8 mouse cellular contexts compared by ENCODE assay signal in genomic region chr10:80141243-80141642, GRCm38 (mm10). TPM values are rescaled to one million over a fixed set of nuclear protein-coding genes. Genes with fewer than 3 reads are reported as not detected.
DNase-seq lines count a peak whose midpoint lies in the region; ATAC-seq lines count a peak whose summit lies in the region.

No protein-coding gene starts in this region.

- H3K4me1 ChIP-seq in hindbrain, embryonic 11.5 days (replicated peaks; ENCODE audit: control insufficient read depth, insufficient read depth, low read length), result peaks cover 24% of the 10 kb centered on the region

- no peaks in the 10 kb centered on the region for H3K9me3 ChIP-seq in hindbrain, embryonic 11.5 days (ENCODE audit: control insufficient read depth, low read length)

- no peaks in the 10 kb centered on the region for H3K36me3 ChIP-seq in hindbrain, embryonic 11.5 days (ENCODE audit: control insufficient read depth, insufficient read depth, low read length)

- ATAC-seq in hindbrain, embryonic 11.5 days (ENCODE audit: low FRiP score), result peak; percentile 67

- DNase-seq in NIH3T3 (ENCODE audit: low read depth), result peak; percentile 98
- DNase-seq in cerebellum, adult 9-11 months, result peak; percentile 99
- peak; percentile 94 to 98 for DNase-seq in frontal cortex, adult 2 months (ENCODE audit: extremely low spot score in 1 of 2, low spot score in 1 of 2)
- DNase-seq in hindbrain, embryonic 11.5 days (ENCODE audit: low spot score), result peak; percentile 93
- DNase-seq in layer of hippocampus, postnatal 14 days (ENCODE audit: low spot score in 2 of 2), result peak; percentile 92 to 96
- peak; percentile 98 for DNase-seq in lung, postnatal 10 days
- DNase-seq in ovary, postnatal 14 days (ENCODE audit: low spot score), result peak; percentile 88
- DNase-seq in thymus, postnatal 10 days (ENCODE audit: low spot score in 2 of 2), result peak; percentile 95 to 96

- no peak overlapping the region for H3K9ac ChIP-seq in hindbrain, embryonic 11.5 days (ENCODE audit: low read depth, low read length)

- H3K27me3 ChIP-seq in hindbrain, embryonic 11.5 days (ENCODE audit: control insufficient read depth, insufficient read depth, low read length), result peaks cover 14% of the 10 kb centered on the region

- H3K27ac ChIP-seq in hindbrain, embryonic 11.5 days (ENCODE audit: low read depth, low read length), result peak overlapping the region; percentile 52; the same call in 1 of the 2 replicates

- under 1% methylated on average over 29 of the region's 29 CpGs for WGBS in hindbrain, embryonic 11.5 days

- peak overlapping the region; percentile 93 for H3K4me2 ChIP-seq in hindbrain, embryonic 11.5 days (replicated peaks; ENCODE audit: low read depth, low read length)

- H3K4me3 ChIP-seq in hindbrain, embryonic 11.5 days (ENCODE audit: low read depth, low read length), result peak overlapping the region; percentile 70

RNA-seq across cellular contexts. Expression of gene Cbarp, which starts 0.6 kb away (rescaled TPM):
- polyA plus RNA-seq in frontal cortex, adult 2 months (2012; rRNA removed), result 252 and 288 TPM in 2 replicates
- polyA plus RNA-seq in hindbrain, embryonic 11.5 days (2014; fragmentation: Nextera tagmentation; extraction: Ambion mirVana), result 15.1 and 16.7 TPM in 2 replicates
- 100 to 1,000 TPM; 401 to 436 TPM for total RNA-seq in layer of hippocampus, postnatal 14 days (2021)

RNA-seq across cellular contexts. Expression of gene Atp5d, which starts 2.8 kb away (rescaled TPM):
- 606 and 673 TPM in 2 replicates for polyA plus RNA-seq in frontal cortex, adult 2 months (2012; rRNA removed)
- 364 and 371 TPM in 2 replicates for polyA plus RNA-seq in hindbrain, embryonic 11.5 days (2014; fragmentation: Nextera tagmentation; extraction: Ambion mirVana)
- 100 to 1,000 TPM; 397 to 417 TPM for total RNA-seq in layer of hippocampus, postnatal 14 days (2021)

RNA-seq across cellular contexts. Expression of gene Midn, which starts 6.8 kb away (rescaled TPM):
- polyA plus RNA-seq in frontal cortex, adult 2 months (2012; rRNA removed), result 36.5 and 43.7 TPM in 2 replicates
- 66.7 and 67.1 TPM in 2 replicates for polyA plus RNA-seq in hindbrain, embryonic 11.5 days (2014; fragmentation: Nextera tagmentation; extraction: Ambion mirVana)
- total RNA-seq in layer of hippocampus, postnatal 14 days (2021), result 10 to 100 TPM; 90.9 to 100.0 TPM

RNA-seq across cellular contexts. Expression of gene Cirbp, which starts 24.5 kb away (rescaled TPM):
- 212 and 226 TPM in 2 replicates for polyA plus RNA-seq in frontal cortex, adult 2 months (2012; rRNA removed)
- polyA plus RNA-seq in hindbrain, embryonic 11.5 days (2014; fragmentation: Nextera tagmentation; extraction: Ambion mirVana), result 83.4 and 90.4 TPM in 2 replicates
- 100 to 1,000 TPM in 1 of 2 experiments, 10 to 100 TPM in 1; 93.5 to 126 TPM for total RNA-seq in layer of hippocampus, postnatal 14 days (2021)

RNA-seq across cellular contexts. Expression of gene Stk11, which starts 25.6 kb away (rescaled TPM):
- polyA plus RNA-seq in frontal cortex, adult 2 months (2012; rRNA removed), result 93.8 and 96.3 TPM in 2 replicates
- 21.3 and 26.8 TPM in 2 replicates for polyA plus RNA-seq in hindbrain, embryonic 11.5 days (2014; fragmentation: Nextera tagmentation; extraction: Ambion mirVana)
- total RNA-seq in layer of hippocampus, postnatal 14 days (2021), result 10 to 100 TPM; 89.2 to 90.7 TPM

Comparison
In these comparisons a context has a peak if more than half of its experiments do, and no peak if none do; other contexts are left out.
1. Peak in every context shown above with its lines: DNase-seq, ATAC-seq, H3K4me3 ChIP-seq and H3K27ac ChIP-seq.
2. RNA of gene Cbarp, which starts 0.6 kb away (polyA plus RNA-seq): 252 to 288 TPM in frontal cortex, adult 2 months; 15.1 to 16.7 TPM in hindbrain, embryonic 11.5 days; every median in the first group is over 10 times any median in the second.